Mouse (Mus musculus): Measurements from ENCODE around the gene Nacc1. TPM values are rescaled to one million over a fixed set of nuclear protein-coding genes. Genes with fewer than 3 reads are reported as not detected.

The Nacc1 gene
- polyA plus RNA-seq, 1 experiment from 2014 or later, result 14.5 TPM

- ATAC-seq (ENCODE audit: insufficient read depth, low FRiP score), result no peak
- under 1% methylated on average over 29 of the region's 29 CpGs for WGBS
- Histone ChIP-seq H3K4me1 (ENCODE audit: control insufficient read depth, insufficient read depth, low read length) (peaks cover 13% of the 10 kb centered on the region), H3K9me3 (replicated peaks; ENCODE audit: control insufficient read depth, low read length) (no peaks in the 10 kb centered on the region), H3K27me3 (ENCODE audit: control insufficient read depth, insufficient read depth, low read length) (no peaks in the 10 kb centered on the region), H3K4me3 (replicated peaks; ENCODE audit: low read length) (peak overlapping the region; percentile 81), H3K4me2 (ENCODE audit: low read depth, low read length) (peak overlapping the region; percentile 78), H3K9ac (ENCODE audit: low read length) (peak overlapping the region; percentile 89), H3K27ac (ENCODE audit: low read length) (peak overlapping the region; percentile 99), H3K36me3 (ENCODE audit: control insufficient read depth, insufficient read depth, low read length) (no peaks in the 10 kb centered on the region)
Measured at GRCm38 (mm10) chr8:84664566-84665384, 22.9 kb downstream of the Nacc1 start.

DNA sequence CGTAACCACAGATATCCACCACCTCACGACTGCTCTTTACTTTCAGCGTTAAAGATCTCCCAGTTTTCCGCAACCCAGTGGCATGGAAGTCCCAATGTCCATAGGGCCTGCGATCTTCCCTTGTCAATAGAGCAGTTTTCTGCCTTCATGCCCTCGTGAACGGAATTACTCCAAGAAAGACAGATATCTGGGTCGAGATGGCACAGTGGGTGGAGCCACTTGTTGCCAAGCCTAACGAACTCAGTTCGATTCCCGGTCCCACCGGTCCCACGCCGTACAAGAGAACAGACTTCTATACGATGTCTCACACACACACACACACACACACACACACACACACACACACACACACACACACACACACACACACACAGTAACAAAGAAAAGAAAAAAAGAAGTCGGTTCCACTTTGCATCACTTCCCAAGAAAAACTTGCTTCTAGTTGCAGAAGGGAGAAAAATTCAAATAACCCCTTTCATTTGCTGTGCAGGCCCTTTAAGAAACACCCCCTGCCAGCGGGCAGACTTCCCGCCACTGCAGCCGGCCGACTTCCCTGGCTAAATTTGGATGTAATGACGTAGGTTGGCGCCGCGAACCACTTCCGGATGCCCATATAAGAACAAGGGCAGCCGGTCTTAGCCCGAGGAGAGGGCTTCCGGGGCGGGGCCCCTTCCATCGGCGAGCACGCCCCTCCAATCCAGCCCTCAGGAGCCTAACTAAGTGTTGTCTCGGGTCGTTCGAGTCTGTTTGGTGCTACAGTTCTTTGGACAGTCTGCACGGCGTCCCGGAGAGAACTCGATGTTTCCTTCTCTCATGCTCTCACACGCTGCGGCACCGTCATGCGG, 24.0 kb downstream of the Nacc1 start:
- 2% methylated on average over 43 of the region's 43 CpGs for WGBS

GRCm38 (mm10) chr8:84662581-84663065, 25.0 kb downstream of the Nacc1 start, which contains the start of gene Ier2:
TSS of gene Ier2 (minus strand) at chr8:84662852.
- H3K9ac ChIP-seq (ENCODE audit: low read length), result peak within 1 kb of the TSS; percentile 94
- no peaks in the 10 kb centered on the region for H3K9me3 ChIP-seq (replicated peaks; ENCODE audit: control insufficient read depth, low read length)
- peak within 1 kb of the TSS; percentile 99 for H3K27ac ChIP-seq (ENCODE audit: low read length)
- peak; percentile 79 for ATAC-seq (ENCODE audit: insufficient read depth, low FRiP score)
- H3K27me3 ChIP-seq (ENCODE audit: control insufficient read depth, insufficient read depth, low read length), result no peaks in the 10 kb centered on the region
- H3K36me3 ChIP-seq (ENCODE audit: control insufficient read depth, insufficient read depth, low read length), result no peaks in the 10 kb centered on the region
- H3K4me3 ChIP-seq (replicated peaks; ENCODE audit: low read length), result peak within 1 kb of the TSS; percentile 81
- H3K4me2 ChIP-seq (ENCODE audit: low read depth, low read length), result peak within 1 kb of the TSS; percentile 78
- peaks cover 23% of the 10 kb centered on the region for H3K4me1 ChIP-seq (ENCODE audit: control insufficient read depth, insufficient read depth, low read length)
- WGBS, result under 1% methylated on average over 27 of the region's 27 CpGs

More for the DNA sequence above, 24.0 kb downstream of the Nacc1 start:
- no peaks in the 10 kb centered on the region for H3K27me3 ChIP-seq (ENCODE audit: control insufficient read depth, insufficient read depth, low read length)
- peaks cover 23% of the 10 kb centered on the region for H3K4me1 ChIP-seq (ENCODE audit: control insufficient read depth, insufficient read depth, low read length)
- H3K27ac ChIP-seq (ENCODE audit: low read length), result peak overlapping the region; percentile 99
- peak overlapping the region; percentile 89 for H3K9ac ChIP-seq (ENCODE audit: low read length)
- no peaks in the 10 kb centered on the region for H3K36me3 ChIP-seq (ENCODE audit: control insufficient read depth, insufficient read depth, low read length)
- ATAC-seq (ENCODE audit: insufficient read depth, low FRiP score), result peak; percentile 84
- no peaks in the 10 kb centered on the region for H3K9me3 ChIP-seq (replicated peaks; ENCODE audit: control insufficient read depth, low read length)
- peak overlapping the region; percentile 78 for H3K4me2 ChIP-seq (ENCODE audit: low read depth, low read length)
- peak overlapping the region; percentile 81 for H3K4me3 ChIP-seq (replicated peaks; ENCODE audit: low read length)

DNA sequence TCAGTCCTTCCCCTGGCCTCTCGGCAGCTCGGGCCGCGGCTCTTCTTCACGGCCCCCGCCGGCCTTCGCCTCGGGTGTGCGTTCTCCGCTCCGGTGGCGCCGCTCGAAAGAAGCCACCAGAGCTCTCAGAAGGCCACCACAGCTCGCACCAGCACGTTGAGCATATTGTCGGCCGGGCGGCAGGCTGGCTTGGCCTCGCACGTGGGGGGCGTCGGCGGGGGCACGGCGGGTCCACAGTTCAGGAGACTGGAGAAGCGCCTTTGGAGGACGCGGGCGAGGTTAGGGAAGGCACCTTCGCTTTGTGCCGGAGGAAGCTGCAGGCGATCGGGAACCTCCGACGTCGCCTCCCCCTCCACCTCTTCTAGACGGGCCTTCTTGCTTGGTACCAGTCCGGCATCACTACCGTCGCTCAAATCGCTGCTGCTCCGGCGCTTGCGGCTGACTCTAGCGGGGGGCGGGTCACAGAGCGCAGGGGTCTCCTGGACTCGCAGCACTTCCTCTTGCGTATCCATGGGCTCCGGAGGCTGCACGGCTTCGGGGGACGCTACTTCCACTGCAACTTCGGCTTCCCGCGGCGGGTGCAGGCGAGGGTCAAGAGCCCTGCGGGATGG, 25.6 kb downstream of the Nacc1 start:
- under 1% methylated on average over 61 of the region's 61 CpGs for WGBS

GRCm38 (mm10) chr8:84661458-84661871, 26.2 kb downstream of the Nacc1 start:
- under 1% methylated on average over 24 of the region's 24 CpGs for WGBS
- peak overlapping the region; percentile 99 for H3K27ac ChIP-seq (ENCODE audit: low read length)
- H3K9me3 ChIP-seq (replicated peaks; ENCODE audit: control insufficient read depth, low read length), result no peaks in the 10 kb centered on the region
- peaks cover 33% of the 10 kb centered on the region for H3K4me1 ChIP-seq (ENCODE audit: control insufficient read depth, insufficient read depth, low read length)
- H3K9ac ChIP-seq (ENCODE audit: low read length), result peak overlapping the region; percentile 94
- peak overlapping the region; percentile 81 for H3K4me3 ChIP-seq (replicated peaks; ENCODE audit: low read length)
- H3K27me3 ChIP-seq (ENCODE audit: control insufficient read depth, insufficient read depth, low read length), result no peaks in the 10 kb centered on the region
- ATAC-seq (ENCODE audit: insufficient read depth, low FRiP score), result peak; percentile 61
- H3K4me2 ChIP-seq (ENCODE audit: low read depth, low read length), result peak overlapping the region; percentile 78
- H3K36me3 ChIP-seq (ENCODE audit: control insufficient read depth, insufficient read depth, low read length), result no peaks in the 10 kb centered on the region

More for the DNA sequence above, 25.6 kb downstream of the Nacc1 start:
- Histone ChIP-seq H3K4me2 (ENCODE audit: low read depth, low read length) (peak overlapping the region; percentile 78), H3K4me1 (ENCODE audit: control insufficient read depth, insufficient read depth, low read length) (peaks cover 27% of the 10 kb centered on the region), H3K4me3 (replicated peaks; ENCODE audit: low read length) (peak overlapping the region; percentile 81), H3K9ac (ENCODE audit: low read length) (peak overlapping the region; percentile 94), H3K27ac (ENCODE audit: low read length) (peak overlapping the region; percentile 99), H3K9me3 (replicated peaks; ENCODE audit: control insufficient read depth, low read length) (no peaks in the 10 kb centered on the region), H3K36me3 (ENCODE audit: control insufficient read depth, insufficient read depth, low read length) (no peaks in the 10 kb centered on the region), H3K27me3 (ENCODE audit: control insufficient read depth, insufficient read depth, low read length) (no peaks in the 10 kb centered on the region)
- no peak for ATAC-seq (ENCODE audit: insufficient read depth, low FRiP score)

GRCm38 (mm10) chr8:84660819-84661457, 26.7 kb downstream of the Nacc1 start:
- peak overlapping the region; percentile 81 for H3K4me3 ChIP-seq (replicated peaks; ENCODE audit: low read length)
- peak overlapping the region; percentile 94 for H3K9ac ChIP-seq (ENCODE audit: low read length)
- no peak for ATAC-seq (ENCODE audit: insufficient read depth, low FRiP score)
- no peaks in the 10 kb centered on the region for H3K9me3 ChIP-seq (replicated peaks; ENCODE audit: control insufficient read depth, low read length)
- peak overlapping the region; percentile 78 for H3K4me2 ChIP-seq (ENCODE audit: low read depth, low read length)
- peaks cover 39% of the 10 kb centered on the region for H3K4me1 ChIP-seq (ENCODE audit: control insufficient read depth, insufficient read depth, low read length)
- peak overlapping the region; percentile 99 for H3K27ac ChIP-seq (ENCODE audit: low read length)
- H3K27me3 ChIP-seq (ENCODE audit: control insufficient read depth, insufficient read depth, low read length), result no peaks in the 10 kb centered on the region
- no peaks in the 10 kb centered on the region for H3K36me3 ChIP-seq (ENCODE audit: control insufficient read depth, insufficient read depth, low read length)
- 1% methylated on average over 20 of the region's 20 CpGs for WGBS

DNA sequence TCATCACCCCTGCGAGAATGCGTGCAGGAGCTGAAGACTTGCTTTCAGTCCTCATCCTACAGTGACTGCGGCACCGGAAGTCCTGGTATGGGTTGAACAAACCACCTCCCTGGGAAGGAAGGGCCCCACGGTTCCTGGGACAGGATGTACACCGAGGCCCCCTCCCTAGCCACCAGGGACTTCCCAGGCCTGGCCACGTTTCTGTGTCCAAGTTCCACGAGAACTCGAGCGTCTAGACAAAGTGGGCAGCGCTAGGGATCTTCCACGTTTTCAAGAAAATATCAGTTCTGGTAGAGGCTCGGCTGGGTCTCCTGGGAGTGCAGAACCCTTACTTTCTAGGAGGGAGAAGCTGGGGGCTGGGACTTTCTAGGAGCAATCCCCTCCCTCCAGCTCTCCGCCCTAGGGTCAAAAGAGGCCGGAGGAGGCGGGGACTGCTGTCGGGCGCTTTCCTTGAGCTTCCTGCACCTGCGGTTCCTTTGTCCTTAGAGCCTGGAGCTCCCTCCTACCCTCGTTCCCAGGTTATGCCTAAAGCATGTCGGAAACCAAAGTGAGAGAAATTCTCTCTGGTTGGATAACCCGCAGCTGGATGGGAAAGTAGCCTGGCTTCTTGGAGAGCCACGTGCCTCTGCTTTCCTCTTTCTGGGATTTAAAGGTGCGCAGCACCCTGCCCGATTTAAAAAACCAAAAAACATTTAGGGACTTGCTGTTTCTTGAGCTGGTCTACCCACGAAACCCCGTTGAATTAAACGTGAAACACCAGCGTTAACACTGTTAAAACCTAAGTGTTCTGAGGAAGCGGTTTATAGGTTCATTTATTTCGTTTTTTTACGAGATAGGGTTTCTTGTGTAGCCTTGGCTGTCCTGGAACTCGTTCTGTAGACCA, 27.5 kb downstream of the Nacc1 start:
- Histone ChIP-seq H3K36me3 (ENCODE audit: control insufficient read depth, insufficient read depth, low read length) (no peaks in the 10 kb centered on the region), H3K27me3 (ENCODE audit: control insufficient read depth, insufficient read depth, low read length) (no peaks in the 10 kb centered on the region), H3K27ac (ENCODE audit: low read length) (peak overlapping the region; percentile 99), H3K9ac (ENCODE audit: low read length) (peak overlapping the region; percentile 94), H3K4me2 (ENCODE audit: low read depth, low read length) (peak overlapping the region; percentile 78), H3K4me3 (replicated peaks; ENCODE audit: low read length) (peak overlapping the region; percentile 81), H3K9me3 (replicated peaks; ENCODE audit: control insufficient read depth, low read length) (no peaks in the 10 kb centered on the region), H3K4me1 (ENCODE audit: control insufficient read depth, insufficient read depth, low read length) (peaks cover 42% of the 10 kb centered on the region)
- 3% methylated on average over 33 of the region's 33 CpGs for WGBS
- ATAC-seq (ENCODE audit: insufficient read depth, low FRiP score), result no peak

GRCm38 (mm10) chr8:84658951-84659350, 28.7 kb downstream of the Nacc1 start:
- Histone ChIP-seq H3K36me3 (ENCODE audit: control insufficient read depth, insufficient read depth, low read length) (no peaks in the 10 kb centered on the region), H3K9ac (ENCODE audit: low read length) (no peak overlapping the region), H3K27me3 (ENCODE audit: control insufficient read depth, insufficient read depth, low read length) (no peaks in the 10 kb centered on the region), H3K27ac (ENCODE audit: low read length) (peak overlapping the region; percentile 99), H3K9me3 (replicated peaks; ENCODE audit: control insufficient read depth, low read length) (no peaks in the 10 kb centered on the region), H3K4me1 (ENCODE audit: control insufficient read depth, insufficient read depth, low read length) (peaks cover 46% of the 10 kb centered on the region), H3K4me2 (ENCODE audit: low read depth, low read length) (peak overlapping the region; percentile 78; the same call in 1 of the 2 replicates), H3K4me3 (replicated peaks; ENCODE audit: low read length) (no peak overlapping the region)
- no peak for ATAC-seq (ENCODE audit: insufficient read depth, low FRiP score)
- 71% methylated on average over 1 of the region's 1 CpGs for WGBS
